Mouse (Mus musculus): Measurements from ENCODE around the gene Gon7. TPM values are rescaled to one million over a fixed set of nuclear protein-coding genes. Genes with fewer than 3 reads are reported as not detected.
A peak's percentile ranks its signal among the peaks of the same experiment; 100 is the strongest.

The Gon7 gene
- total RNA-seq (2021): 10 to 100 TPM; 13.2 to 14.4 TPM

DNA sequence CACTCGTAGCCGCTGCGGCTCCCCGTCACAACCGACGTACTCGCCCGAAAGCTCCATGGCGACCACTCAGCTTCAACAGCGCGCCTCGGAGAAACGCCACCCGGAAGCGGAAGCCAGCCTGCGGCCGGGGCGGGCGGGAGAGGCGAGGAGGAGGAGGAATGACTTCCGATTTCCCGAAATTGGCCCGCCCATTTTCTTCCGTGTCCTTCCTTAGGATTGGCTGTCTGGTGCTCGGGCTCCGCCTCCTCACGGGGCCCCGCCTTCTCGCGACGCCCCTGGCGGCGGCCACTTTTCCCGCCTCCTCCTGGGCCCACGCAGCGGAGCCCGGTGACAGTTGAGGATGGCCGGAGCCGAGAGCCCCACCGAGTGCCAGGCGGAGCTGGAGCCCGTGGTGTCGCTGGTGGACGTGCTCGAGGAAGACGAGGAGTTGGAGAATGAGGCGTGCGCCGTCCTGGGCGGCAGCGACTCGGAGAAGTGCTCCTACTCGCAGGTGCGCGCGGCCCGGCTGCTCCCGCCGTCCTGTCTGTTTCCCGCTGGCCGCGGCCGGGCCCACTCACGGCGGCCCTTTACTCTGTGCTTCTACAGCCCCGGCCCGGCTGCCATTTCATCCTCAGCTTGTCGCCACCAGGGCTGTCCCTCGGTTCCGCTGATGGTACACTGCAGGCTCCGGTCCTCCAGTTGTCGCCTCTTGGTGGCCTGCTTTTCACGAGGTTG is at the start of gene Gon7, which contains the start of the genes Gm28051 and Ubr7:
Gene Gon7 (minus strand): TSS at position 115 of the 714 bp plus-strand sequence.
Gene Gm28051 (minus strand): TSS at position 77 of the 714 bp plus-strand sequence.
Gene Ubr7 (plus strand): TSS at position 279 of the 714 bp plus-strand sequence.
- peak; percentile 96 to 97 for DNase-seq

DNA sequence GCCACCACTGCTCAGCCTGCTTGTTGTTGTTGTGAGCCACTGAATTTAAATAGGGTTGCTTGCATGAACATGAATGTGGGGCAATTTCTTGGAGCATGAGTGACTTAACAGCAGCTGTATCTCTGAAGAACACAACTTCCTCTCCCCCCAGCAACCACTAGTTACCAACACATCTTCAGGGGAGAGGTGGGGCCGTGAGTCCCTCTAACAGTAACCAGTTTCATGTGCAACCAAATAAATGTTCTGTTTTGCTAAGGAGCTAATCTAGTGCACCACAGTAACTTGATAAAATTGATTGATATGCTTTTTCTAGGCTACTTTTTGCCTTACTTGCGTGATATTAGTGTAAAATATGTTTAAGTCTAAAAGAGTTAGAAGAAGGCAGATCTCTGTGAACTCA is 41.9 kb upstream of the Gon7 start:
- DNase-seq: no peak

DNA sequence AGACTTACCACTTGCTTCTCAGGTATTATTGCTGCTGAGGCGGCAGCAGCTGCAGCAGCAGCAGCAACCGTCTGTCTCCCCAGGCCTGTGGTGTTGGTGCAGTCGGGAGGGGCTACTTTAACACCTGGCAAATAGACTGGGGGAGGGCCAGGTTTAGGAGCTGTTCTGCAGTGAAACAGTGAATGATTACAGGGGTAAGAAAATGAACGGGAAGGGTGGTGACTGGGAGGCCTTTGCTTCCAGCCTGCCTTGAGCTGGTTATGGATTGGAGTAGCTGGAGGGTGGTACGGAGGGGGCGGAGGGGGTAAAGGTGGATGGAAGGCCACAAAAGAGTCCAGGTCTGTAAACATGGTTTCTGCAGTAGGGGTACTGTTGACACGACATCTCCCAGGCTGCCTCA is 30.3 kb upstream of the Gon7 start:
- DNase-seq: no peak

DNA sequence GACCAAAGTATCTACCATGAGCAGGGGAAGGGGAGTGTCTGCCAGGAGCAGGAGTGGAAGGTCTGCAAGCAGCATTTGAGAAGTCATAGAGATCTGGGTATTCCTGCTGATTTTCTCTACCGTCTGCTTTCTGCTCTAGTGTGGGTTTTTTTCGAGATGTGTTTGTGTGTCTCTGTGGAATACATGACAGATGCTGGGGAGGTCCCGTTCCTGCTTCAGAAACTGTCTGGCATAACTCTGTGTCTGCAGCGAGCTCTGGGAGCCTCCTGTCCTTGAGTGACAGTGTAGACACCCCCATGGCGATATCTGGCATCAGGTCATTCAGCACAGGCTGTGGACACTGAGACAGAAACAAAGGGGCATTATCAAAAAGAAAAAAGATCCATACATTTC is 28.0 kb upstream of the Gon7 start:
- DNase-seq: peak; percentile 44 to 45

DNA sequence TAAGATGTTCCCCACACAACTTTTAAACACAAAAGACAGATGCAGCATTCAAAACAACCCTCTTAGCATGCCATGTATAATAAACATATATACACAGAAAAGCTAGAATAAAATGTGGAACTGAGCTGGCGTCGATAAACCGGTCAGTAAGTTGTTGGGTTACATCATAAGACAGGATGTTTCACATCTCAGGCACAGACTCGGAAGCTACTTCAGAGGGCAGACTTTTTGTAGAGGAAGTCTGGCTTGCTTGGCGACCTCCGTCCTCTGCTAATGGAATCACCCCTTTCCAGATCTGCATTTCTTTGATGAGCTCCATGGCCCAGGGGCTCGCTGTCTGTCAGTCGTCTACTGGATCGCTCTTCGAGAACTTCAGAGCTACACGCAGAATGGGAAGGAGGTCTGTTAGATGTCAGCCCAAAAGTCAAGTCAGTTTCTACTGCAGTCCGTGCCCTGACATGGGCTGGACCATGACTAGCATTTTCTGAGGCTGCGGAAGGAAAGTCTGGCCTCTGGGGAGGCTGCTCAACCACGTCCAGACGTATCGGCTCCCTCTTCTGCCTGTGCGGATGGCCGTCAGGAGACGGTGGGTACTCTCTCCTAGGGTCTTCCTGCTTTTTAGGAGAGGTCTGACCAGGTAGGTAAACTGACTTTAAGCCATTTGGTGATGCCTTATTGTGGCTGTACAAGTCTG is 27.4 kb upstream of the Gon7 start:
- no peak for DNase-seq

DNA sequence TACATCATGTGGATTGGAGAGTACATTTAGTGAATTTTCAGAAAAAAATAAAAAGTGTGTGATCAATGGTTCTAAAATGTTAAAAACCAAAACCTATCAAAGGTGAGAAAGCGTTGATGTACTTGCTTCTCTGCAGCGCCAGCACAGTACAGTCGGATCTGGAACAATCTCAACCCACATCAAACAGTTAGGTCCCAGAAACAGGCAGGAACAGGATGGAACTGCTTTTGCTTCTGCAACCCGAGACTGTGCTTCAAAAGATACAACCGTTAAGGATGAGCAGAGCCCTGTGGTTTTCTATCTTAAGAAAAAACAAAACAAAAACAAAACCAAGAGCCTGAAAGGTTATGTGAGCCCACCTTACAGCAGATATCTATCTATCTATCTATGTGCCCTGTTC is 25.2 kb upstream of the Gon7 start:
- DNase-seq: no peak

DNA sequence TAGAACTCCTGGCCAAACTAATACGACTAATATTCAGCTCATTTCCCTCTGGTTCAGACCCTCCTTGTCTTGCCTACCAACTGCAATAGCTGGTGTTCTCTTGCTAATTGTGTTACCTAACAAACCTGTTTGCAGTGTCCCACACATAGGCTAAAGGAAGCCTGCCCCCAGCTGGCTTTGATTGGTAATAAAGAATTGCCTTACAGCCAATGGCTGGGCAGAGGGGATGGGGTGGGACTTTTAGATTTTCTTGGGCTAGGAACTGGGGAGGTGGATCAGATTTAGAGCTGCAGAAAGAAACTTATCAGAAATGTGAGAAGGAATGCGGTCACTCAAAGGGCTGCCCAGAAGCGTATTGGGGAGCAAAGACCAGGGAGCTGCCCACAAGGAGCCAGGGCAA is 21.8 kb upstream of the Gon7 start:
- DNase-seq: no peak

DNA sequence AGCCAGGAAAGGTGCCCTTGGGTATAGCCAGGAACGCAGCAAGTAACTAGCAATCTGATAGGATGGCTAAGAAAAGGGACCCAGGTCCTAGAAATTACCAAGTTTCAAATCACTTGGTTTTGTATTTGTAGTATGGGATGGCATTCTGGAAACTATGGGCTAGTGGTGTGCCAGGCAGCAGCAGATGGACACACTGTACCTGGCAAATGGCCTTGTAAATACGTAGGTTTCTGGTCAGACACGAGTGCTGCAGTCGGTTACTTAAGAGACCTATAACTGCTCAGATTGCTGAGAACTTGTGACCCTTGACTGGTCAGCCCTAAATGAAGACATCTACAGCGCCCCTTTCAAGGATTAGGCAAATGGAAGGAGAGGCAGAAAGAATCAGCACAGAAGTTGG is 20.5 kb upstream of the Gon7 start:
- DNase-seq: no peak

DNA sequence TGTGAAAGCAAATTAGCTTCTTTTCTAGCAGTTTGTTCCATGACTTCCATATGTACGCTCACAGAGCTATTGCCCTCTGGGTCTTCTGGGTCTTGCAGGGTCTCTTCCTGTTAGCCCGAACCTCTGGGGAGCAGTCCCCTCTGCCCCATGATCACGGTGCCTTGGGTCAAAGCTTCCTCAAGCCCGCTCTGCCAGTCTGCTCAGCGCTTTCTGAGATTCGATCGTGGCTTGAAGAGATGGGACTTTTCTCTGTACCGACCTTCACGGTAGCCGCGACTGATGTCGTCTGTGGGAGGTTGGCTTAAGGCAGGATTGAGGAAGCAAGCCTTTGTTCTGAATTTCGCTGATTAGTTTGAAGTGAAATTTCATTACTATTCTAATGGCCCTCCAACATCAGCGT is 18.4 kb upstream of the Gon7 start:
- DNase-seq: no peak

DNA sequence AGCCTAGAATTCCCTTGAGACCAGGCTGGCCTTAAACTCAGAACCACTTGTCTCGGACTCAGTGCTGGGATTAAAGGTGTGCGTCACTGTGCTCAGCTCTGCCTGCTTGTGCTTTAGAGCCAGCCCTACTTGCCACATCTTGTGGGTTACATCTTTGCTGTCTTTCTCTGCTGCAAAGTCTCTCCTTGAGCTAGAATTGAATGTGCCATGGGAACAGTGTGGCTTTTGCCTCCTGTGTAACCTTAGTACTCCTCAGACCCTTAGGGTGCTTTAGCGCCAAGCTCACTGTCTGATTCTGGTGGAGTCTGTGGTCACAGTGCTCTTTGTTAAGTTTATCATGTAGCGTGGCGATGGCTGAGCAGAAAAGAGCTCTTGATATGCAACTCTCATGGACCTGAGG is 15.1 kb upstream of the Gon7 start:
- no peak for DNase-seq

DNA sequence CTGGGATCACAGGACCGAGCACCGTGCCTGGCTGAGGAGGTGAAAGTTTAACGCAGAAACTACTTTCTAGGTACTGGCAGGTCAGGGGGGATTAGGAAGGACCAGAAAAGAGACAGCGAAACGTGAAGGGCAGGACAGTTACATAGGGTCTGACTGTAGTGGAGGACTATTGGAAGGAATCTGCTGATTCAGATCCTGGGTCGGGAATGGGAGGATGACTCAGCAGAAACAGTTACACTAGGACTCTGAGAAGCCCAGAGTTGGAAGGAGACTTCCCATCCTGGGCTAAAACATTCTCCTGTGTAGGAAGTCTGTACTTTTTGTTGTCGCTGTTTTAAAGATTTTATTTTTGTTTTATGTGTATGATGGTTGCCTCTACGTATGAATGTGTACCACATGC is 14.0 kb upstream of the Gon7 start:
- no peak for DNase-seq

DNA sequence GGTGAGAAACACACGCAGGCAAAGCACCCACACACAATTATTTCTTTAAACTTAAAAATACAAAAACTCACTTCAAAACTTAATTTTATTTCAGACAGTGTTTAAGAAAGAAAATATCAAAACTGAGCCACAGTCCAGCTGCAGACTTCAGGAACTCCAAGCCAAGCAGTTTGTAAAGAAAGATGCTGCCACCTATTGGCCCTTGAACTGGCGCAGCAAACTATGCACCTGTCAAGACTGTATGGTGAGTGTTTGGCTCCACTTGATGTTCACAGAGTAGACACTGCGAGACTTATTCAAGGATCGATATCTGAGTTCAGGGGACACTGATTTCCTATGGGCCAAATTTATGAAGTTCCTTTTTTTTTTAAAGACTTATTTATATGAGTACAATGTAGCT is 11.4 kb upstream of the Gon7 start:
- no peak for DNase-seq

DNA sequence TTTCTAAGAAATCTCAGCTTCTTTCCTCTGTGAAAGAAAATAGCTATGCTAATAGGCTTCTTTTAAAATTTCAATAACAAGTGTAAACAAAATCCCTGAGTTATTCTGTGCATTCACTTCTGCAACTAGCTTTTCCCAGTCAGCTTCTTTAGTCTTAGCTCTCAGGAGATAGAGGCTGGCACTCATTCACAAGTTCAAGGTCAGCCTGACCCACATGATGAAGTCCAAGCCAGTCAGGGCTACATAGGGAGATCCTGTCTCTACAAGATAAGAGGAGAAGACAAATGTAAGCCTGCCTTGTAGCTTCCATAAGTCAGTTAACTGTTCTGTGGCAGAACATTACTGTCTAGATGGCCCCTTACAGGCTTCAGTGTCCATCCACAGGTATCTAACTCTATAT is 6.1 kb upstream of the Gon7 start:
- no peak for DNase-seq

DNA sequence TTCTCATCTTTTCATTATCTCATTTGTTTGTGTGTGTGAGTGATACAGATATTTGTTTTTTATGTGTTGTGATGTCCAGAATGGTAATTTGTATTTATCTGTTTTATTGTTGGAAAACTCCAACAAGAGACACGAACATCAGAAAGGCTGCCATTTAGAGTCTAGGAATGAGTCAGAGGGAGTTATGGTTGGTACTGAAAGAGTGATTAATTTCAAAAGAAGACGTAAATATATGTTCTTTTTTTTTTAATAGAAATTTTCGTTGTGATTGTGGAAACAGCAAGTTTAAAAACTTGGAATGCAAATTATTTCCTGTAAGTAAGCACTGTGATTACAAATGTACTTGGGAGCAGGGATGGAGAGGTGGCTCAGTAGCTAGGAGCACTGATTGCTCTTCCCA is 4.1 kb upstream of the Gon7 start:
- DNase-seq: no peak

DNA sequence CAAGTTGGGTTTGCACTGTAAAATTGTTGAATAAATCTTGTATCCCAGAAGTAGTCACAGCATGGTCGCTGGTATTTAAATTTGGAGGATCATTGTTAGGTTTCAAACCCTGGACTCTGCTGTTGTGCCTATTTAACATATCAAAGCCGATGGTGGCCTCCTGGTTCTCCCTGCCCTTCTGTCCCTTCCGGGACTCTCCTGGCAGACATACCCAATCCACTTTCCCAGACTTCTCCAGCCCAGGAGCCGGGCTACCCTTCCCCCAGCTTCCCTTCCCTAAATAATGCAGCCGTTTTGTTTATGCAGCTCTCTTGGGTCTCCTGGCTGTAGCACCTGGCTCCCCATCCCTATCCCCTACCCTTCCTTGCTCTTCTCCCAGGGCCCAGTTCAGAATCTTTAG is 1.3 kb upstream of the Gon7 start:
- no peak for DNase-seq

DNA sequence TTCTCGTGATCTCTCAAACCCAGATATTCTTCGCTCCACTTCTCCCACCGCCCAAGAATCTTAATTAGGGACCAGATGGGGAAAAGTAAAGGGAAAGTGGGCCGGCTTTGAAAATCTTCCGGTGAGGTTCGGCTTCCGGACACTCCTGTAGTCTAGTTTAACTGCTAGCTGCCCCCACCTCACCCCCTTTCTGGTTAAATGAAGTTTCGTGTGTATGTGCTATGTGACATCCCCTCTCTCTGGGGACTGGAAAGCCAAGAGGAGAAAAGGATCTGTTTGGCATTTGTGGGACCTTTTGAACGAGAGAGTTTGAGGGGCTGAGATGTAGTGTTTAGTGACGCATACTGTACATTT is 777 bp upstream of the Gon7 start, which contains the start of gene Gm20604:
Gene Gm20604 (minus strand): TSS at position 270 of the 354 bp plus-strand sequence.
- DNase-seq: no peak

DNA sequence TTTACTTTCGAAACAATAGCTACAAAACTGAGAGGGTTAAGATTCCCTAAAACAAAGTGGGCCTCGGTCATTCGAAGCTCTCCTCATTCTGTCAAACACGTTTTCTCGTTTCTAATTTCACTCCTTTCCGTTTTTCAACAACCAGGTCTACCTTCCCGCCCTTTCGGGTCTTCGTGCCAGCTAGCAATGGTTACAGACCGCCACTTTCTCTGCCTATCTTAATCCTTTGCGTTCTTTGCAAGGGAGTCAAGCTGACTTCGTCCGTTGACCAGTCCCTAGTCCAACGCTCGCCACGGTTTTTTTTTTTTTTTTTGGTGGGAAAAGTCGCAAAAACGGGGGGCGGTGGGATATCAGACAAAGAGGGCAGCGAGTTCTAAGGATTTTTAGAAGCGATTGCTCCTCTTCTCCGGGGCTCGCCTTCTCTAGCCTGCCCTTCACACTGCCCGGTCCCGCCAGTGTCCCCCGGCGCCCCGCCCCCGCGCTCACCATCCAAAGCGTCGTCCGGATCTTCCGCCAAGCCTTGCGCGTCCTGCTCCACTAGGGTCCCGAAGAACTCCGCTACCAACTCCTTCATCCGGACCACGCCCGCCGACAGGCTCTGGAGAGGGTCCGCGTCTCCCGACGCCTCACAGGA is 431 bp downstream of the Gon7 start:
- DNase-seq: no peak

DNA sequence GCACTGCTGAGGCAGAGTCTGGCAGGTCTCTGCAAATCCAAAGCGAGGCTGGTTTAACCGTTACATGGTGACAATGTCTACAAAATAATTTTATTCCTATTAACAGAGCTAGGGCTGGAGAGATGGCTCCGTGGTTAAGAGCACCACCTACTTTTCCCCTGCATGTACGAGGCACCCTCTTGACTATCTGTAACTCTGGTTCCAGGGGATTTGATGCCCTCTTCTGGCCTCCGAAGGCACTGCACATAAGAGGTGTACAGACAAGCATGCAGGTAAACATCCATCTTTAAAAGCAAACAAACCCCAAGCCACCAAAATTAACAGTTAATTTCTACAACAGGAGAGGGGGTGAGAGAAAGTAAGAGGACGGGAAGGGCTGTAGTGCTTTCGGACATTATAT is 1.3 kb downstream of the Gon7 start:
- no peak for DNase-seq

DNA sequence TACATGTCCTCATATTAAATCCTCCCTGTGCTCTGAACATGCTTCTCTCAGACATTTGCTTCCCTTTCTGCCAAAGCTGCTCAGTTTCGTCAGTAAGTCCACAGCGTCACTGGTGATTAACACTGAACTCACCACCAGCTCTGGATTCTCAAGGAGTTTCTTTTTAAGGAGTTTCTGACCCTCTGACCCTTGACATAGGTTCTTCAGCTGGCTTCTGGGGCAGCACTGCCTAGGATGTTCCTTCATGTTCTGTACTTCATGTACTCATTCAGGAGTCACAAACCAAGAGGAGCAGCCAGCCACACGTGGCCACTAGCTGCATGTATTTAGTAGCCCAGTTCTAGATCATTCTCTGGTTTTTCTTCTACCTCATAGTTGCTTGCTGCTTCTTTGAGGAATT is 9.3 kb downstream of the Gon7 start:
- DNase-seq: no peak

DNA sequence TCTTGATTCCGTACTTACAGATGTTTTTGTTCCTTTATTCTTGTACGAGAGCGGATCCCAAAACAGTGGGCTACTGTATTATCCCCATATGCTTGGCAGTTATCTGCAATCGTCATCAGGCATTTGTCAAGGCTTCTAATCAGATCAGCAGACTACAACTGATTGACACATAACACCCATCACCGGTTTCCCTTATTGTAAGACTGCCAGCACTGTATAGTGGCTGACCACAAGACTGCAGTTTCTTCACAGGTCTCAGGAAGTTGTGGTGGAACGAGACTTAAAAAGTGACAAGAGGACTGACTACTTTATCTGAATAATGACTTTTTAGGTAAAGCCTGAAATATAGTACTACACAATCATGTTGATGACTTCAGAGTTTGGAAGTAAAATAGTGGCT is 12.8 kb downstream of the Gon7 start:
- no peak for DNase-seq

DNA sequence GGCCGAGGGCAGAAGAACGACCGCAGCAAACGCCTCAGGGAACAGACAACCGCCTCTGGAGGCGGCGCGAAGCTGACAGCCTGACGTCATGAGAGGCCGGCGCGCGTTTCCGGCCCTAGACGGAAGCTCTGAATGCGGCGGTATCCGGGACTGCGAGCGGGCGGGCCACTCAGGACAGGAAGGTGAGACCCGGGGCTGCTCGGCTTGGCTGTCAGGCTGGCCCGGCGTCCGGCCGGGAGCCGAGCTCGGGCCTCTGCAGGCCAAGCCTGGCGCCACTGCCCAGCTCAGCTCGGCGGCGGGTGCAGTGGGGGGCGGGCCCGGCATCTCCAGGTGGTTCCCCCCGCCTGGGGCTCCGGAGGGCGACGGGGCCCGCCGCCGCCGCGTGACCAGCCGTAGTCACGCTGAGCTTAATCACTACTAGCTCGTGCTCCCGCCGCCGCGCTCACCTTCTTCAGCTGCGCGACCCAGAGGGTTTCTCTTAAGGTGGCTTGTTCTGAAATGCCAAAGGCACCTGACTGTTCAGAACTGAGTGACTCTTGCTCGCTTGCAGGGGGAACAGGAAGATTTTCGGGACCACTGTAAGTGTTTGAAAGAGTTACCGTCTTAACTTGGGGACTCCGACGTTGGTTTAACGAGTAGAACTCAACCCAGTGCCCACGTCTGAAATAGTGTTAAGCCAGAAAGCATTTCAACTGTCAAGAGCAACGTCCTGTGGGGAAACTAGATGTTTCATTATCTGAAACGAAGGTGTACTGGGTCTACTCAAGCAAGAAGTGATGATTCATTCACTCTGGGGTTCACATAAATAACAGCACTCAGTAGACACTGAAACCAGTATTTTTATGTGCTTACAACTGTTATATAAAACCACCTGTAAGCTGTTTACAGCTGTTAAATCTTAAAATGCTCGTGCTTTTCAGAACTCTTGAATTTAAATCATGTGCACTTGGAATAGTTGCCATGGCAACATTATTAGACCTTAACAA is 13.7 kb downstream of the Gon7 start, which contains the start of the genes Moap1 and Tmem251:
Gene Moap1 (minus strand): TSS at position 73 of the 986 bp plus-strand sequence.
Gene Tmem251 (plus strand): TSS at position 174 of the 986 bp plus-strand sequence.
- DNase-seq: peak; percentile 89

DNA sequence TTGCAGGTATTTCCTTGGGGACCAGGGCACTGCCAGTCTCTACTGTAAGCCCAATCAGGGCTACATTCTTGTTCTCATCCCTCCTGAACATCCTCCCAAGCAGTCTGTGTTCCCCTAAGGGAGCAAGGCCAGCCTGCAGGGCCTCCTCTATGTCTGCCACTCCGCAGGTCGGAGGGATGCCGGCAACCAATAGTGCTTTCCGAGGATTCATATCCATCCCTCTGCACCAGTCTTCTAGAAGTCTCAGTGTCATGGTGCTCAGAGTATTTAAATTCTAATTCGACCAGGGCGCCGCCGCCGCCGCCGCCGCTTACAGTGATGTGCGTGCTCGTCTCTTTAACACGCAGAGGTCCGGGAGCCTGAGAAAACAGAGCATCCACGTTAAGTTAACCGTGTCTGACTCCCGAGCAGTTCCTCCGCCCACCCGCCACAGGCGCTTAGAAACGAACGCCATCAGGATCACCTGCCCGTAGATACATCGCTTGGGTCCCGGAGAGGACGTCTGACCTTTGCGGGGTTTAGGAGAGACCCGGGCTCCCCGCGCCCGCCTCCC is 14.5 kb downstream of the Gon7 start:
- peak in 1 of 2 experiments; percentile 27 for DNase-seq
